Comparison of ENCODE assay signal across 28 mouse cellular contexts in genomic region chr9:40720881-40721280, GRCm38 (mm10). TPM values are rescaled to one million over a fixed set of nuclear protein-coding genes. Genes with fewer than 3 reads are reported as not detected.
DNase-seq lines count a peak whose midpoint lies in the region; ATAC-seq and TF ChIP-seq lines count a peak whose summit lies in the region.
"Had no signal": no experiment of that assay in that cellular context is flagged by ENCODE, and none has a peak within 500 bp of the region (broad histone marks: within the 10 kb centered on the region; RNA-seq: fewer than 3 reads in every experiment).

No protein-coding gene starts in this region.

- TF ChIP-seq CTCF in lung, postnatal 0 days (IDR thresholded peaks at IDR 0.05): no peak

- H3K9ac ChIP-seq in forebrain, embryonic 11.5 days (ENCODE audit: low read length): no peak overlapping the region
- H3K9ac ChIP-seq in hindbrain, embryonic 11.5 days (ENCODE audit: low read depth, low read length): no peak overlapping the region
- no peak overlapping the region for H3K9ac ChIP-seq in neural tube, embryonic 12.5 days
- no peak overlapping the region for H3K9ac ChIP-seq in lung, postnatal 0 days (replicated peaks; ENCODE audit: low read depth)
- H3K9ac ChIP-seq: liver, postnatal 0 days had no signal

- no peak overlapping the region for H3K27ac ChIP-seq in forebrain, embryonic 11.5 days (ENCODE audit: low read depth, low read length)
- H3K27ac ChIP-seq in forebrain, embryonic 10.5 days: no peak overlapping the region
- H3K27ac ChIP-seq in embryonic facial prominence, embryonic 10.5 days (replicated peaks): 0 out of 2 replicates have a peak overlapping the region, but pooled peaks have one; percentile 7
- H3K27ac ChIP-seq in hindbrain, embryonic 11.5 days (ENCODE audit: low read depth, low read length): 0 out of 2 replicates have a peak overlapping the region, but pooled peaks have one; percentile 30
- H3K27ac ChIP-seq in neural tube, embryonic 12.5 days: peak overlapping the region; percentile 38; the same call in 1 of the 2 replicates
- H3K27ac ChIP-seq in lung, postnatal 0 days (ENCODE audit: low read length): no peak overlapping the region
- H3K27ac ChIP-seq: heart, embryonic 10.5 days; limb, embryonic 10.5 days; stomach, postnatal 0 days had no signal

- DNase-seq in forebrain, embryonic 11.5 days (ENCODE audit: low spot score): no peak
- no peak for DNase-seq in forebrain, embryonic 10.5 days (ENCODE audit: extremely low spot score, low spot score)
- DNase-seq in embryonic facial prominence, embryonic 10.5 days (ENCODE audit: low spot score): no peak
- no peak for DNase-seq in hindbrain, embryonic 11.5 days (ENCODE audit: low spot score)
- no peak for DNase-seq in lung, postnatal 0 days (ENCODE audit: low spot score)
- no peak for DNase-seq in layer of hippocampus, adult 8-10 months (ENCODE audit: low spot score in 2 of 2)
- no peak for DNase-seq in thymus, postnatal 36 days
- DNase-seq: adrenal gland, postnatal 10 days; cerebellum, adult 9-11 months; kidney, adult 2 months; kidney, postnatal 14 days; liver, postnatal 0 days; right cerebral cortex, adult 18-20 months; thymus, postnatal 25 days had no signal

- H3K4me2 ChIP-seq in forebrain, embryonic 11.5 days (ENCODE audit: low read depth, low read length, severe bottlenecking): no peak overlapping the region
- H3K4me2 ChIP-seq in hindbrain, embryonic 11.5 days (replicated peaks; ENCODE audit: low read depth, low read length): no peak overlapping the region
- no peak overlapping the region for H3K4me2 ChIP-seq in neural tube, embryonic 12.5 days (replicated peaks)
- no peak overlapping the region for H3K4me2 ChIP-seq in lung, postnatal 0 days (replicated peaks; ENCODE audit: low read depth, low read length)

- no peak for TF ChIP-seq EP300 in lung, postnatal 0 days (IDR thresholded peaks at IDR 0.05)

- H3K4me3 ChIP-seq in forebrain, embryonic 11.5 days (ENCODE audit: low read depth, low read length): no peak overlapping the region
- no peak overlapping the region for H3K4me3 ChIP-seq in forebrain, embryonic 10.5 days
- no peak overlapping the region for H3K4me3 ChIP-seq in embryonic facial prominence, embryonic 10.5 days
- no peak overlapping the region for H3K4me3 ChIP-seq in hindbrain, embryonic 11.5 days (ENCODE audit: low read depth, low read length)
- no peak overlapping the region for H3K4me3 ChIP-seq in neural tube, embryonic 12.5 days
- H3K4me3 ChIP-seq in lung, postnatal 0 days (ENCODE audit: low read depth, low read length): no peak overlapping the region
- H3K4me3 ChIP-seq: heart, embryonic 10.5 days; limb, embryonic 10.5 days; myocyte had no signal

- H3K4me1 ChIP-seq in forebrain, embryonic 11.5 days (replicated peaks; ENCODE audit: control insufficient read depth, insufficient read depth, low read length): no peaks in the 10 kb centered on the region
- peaks cover 21% of the 10 kb centered on the region for H3K4me1 ChIP-seq in forebrain, embryonic 10.5 days
- peaks cover 57% of the 10 kb centered on the region for H3K4me1 ChIP-seq in embryonic facial prominence, embryonic 10.5 days
- peaks cover 5% of the 10 kb centered on the region; the same call in 1 of the 2 replicates for H3K4me1 ChIP-seq in hindbrain, embryonic 11.5 days (replicated peaks; ENCODE audit: control insufficient read depth, insufficient read depth, low read length)
- peaks cover 26% of the 10 kb centered on the region for H3K4me1 ChIP-seq in neural tube, embryonic 12.5 days
- H3K4me1 ChIP-seq in lung, postnatal 0 days (ENCODE audit: insufficient read depth, low read depth, low read length): no peaks in the 10 kb centered on the region

- 0 out of 2 replicates have a peak, but pooled peaks have one; percentile 33 for ATAC-seq in forebrain, embryonic 11.5 days (replicated peaks; ENCODE audit: low FRiP score)
- peak; percentile 74 for ATAC-seq in hindbrain, embryonic 11.5 days (ENCODE audit: low FRiP score)
- ATAC-seq in neural tube, embryonic 12.5 days (ENCODE audit: low FRiP score, low read depth): peak; percentile 78
- no peak for ATAC-seq in lung, postnatal 0 days
- ATAC-seq: CD4-positive, CD25-positive, alpha-beta regulatory T cell, adult 4 months; liver, postnatal 0 days; Patski had no signal

- WGBS in forebrain, embryonic 11.5 days: 57% methylated on average over 7 of the region's 7 CpGs
- 79% methylated on average over 7 of the region's 7 CpGs for WGBS in forebrain, embryonic 10.5 days
- WGBS in embryonic facial prominence, embryonic 10.5 days: 69% methylated on average over 7 of the region's 7 CpGs
- 48% methylated on average over 7 of the region's 7 CpGs for WGBS in hindbrain, embryonic 11.5 days
- WGBS in neural tube, embryonic 12.5 days: 20% methylated on average over 7 of the region's 7 CpGs
- 49% methylated on average over 7 of the region's 7 CpGs for WGBS in lung, postnatal 0 days

- no peaks in the 10 kb centered on the region for H3K9me3 ChIP-seq in forebrain, embryonic 11.5 days (ENCODE audit: control insufficient read depth, low read length)
- no peaks in the 10 kb centered on the region for H3K9me3 ChIP-seq in forebrain, embryonic 10.5 days
- H3K9me3 ChIP-seq in embryonic facial prominence, embryonic 10.5 days: no peaks in the 10 kb centered on the region
- H3K9me3 ChIP-seq in hindbrain, embryonic 11.5 days (ENCODE audit: control insufficient read depth, low read length): no peaks in the 10 kb centered on the region
- H3K9me3 ChIP-seq in neural tube, embryonic 12.5 days: no peaks in the 10 kb centered on the region
- H3K9me3 ChIP-seq in lung, postnatal 0 days (ENCODE audit: low read length): no peaks in the 10 kb centered on the region
- H3K9me3 ChIP-seq: heart, embryonic 10.5 days; limb, embryonic 10.5 days had no signal

- H3K27me3 ChIP-seq in forebrain, embryonic 11.5 days (ENCODE audit: control insufficient read depth, insufficient read depth, low read length): no peaks in the 10 kb centered on the region
- peaks cover 4% of the 10 kb centered on the region; the same call in 1 of the 2 replicates for H3K27me3 ChIP-seq in forebrain, embryonic 10.5 days (ENCODE audit: poor library complexity, severe bottlenecking)
- H3K27me3 ChIP-seq in embryonic facial prominence, embryonic 10.5 days (replicated peaks; ENCODE audit: low read depth, poor library complexity, severe bottlenecking): no peaks in the 10 kb centered on the region
- H3K27me3 ChIP-seq in hindbrain, embryonic 11.5 days (ENCODE audit: control insufficient read depth, insufficient read depth, low read length): no peaks in the 10 kb centered on the region
- H3K27me3 ChIP-seq in neural tube, embryonic 12.5 days (replicated peaks): no peaks in the 10 kb centered on the region
- no peaks in the 10 kb centered on the region for H3K27me3 ChIP-seq in lung, postnatal 0 days (replicated peaks; ENCODE audit: insufficient read depth, low read length)

- no peaks in the 10 kb centered on the region for H3K36me3 ChIP-seq in forebrain, embryonic 11.5 days (ENCODE audit: control insufficient read depth, insufficient read depth, low read length)
- H3K36me3 ChIP-seq in forebrain, embryonic 10.5 days (replicated peaks): no peaks in the 10 kb centered on the region
- H3K36me3 ChIP-seq in embryonic facial prominence, embryonic 10.5 days (replicated peaks): peaks cover 8% of the 10 kb centered on the region
- no peaks in the 10 kb centered on the region for H3K36me3 ChIP-seq in hindbrain, embryonic 11.5 days (ENCODE audit: control insufficient read depth, insufficient read depth, low read length)
- H3K36me3 ChIP-seq in neural tube, embryonic 12.5 days: no peaks in the 10 kb centered on the region
- no peaks in the 10 kb centered on the region for H3K36me3 ChIP-seq in lung, postnatal 0 days (ENCODE audit: insufficient read depth, low read length)
- H3K36me3 ChIP-seq: heart, embryonic 10.5 days had no signal

RNA-seq across cellular contexts. Expression of gene Clmp, which starts 35.1 kb away (rescaled TPM):
- polyA plus RNA-seq in forebrain, embryonic 11.5 days (2014; fragmentation: Nextera tagmentation; extraction: Ambion mirVana): 23.3 and 24.6 TPM in 2 replicates
- polyA plus RNA-seq in forebrain, embryonic 10.5 days (2016; fragmentation: Nextera tagmentation; extraction: Ambion mirVana): 14.7 and 15.4 TPM in 2 replicates
- polyA plus RNA-seq in embryonic facial prominence, embryonic 10.5 days (2016; fragmentation: Nextera tagmentation; extraction: Ambion mirVana): 35.5 and 45.6 TPM in 2 replicates
- polyA plus RNA-seq in hindbrain, embryonic 11.5 days (2014; fragmentation: Nextera tagmentation; extraction: Ambion mirVana): 44.1 and 45.6 TPM in 2 replicates
- polyA plus RNA-seq in neural tube, embryonic 12.5 days (2016; fragmentation: Nextera tagmentation; extraction: Ambion mirVana): 61.1 and 65.3 TPM in 2 replicates
- 11.9 and 12.5 TPM in 2 replicates for polyA plus RNA-seq in lung, postnatal 0 days (2015; fragmentation: Nextera tagmentation; extraction: Ambion mirVana)
- total RNA-seq in layer of hippocampus, adult 8-10 months (2022): 10 to 100 TPM; 24.3 to 28.4 (median 26.3) TPM

RNA-seq across cellular contexts. Expression of gene Gm21915, which starts 50.5 kb away (rescaled TPM):
- polyA plus RNA-seq in forebrain, embryonic 11.5 days (2014; fragmentation: Nextera tagmentation; extraction: Ambion mirVana): not detected in 2 replicates
- not detected in 2 replicates for polyA plus RNA-seq in forebrain, embryonic 10.5 days (2016; fragmentation: Nextera tagmentation; extraction: Ambion mirVana)
- not detected in 2 replicates for polyA plus RNA-seq in embryonic facial prominence, embryonic 10.5 days (2016; fragmentation: Nextera tagmentation; extraction: Ambion mirVana)
- not detected in 2 replicates for polyA plus RNA-seq in hindbrain, embryonic 11.5 days (2014; fragmentation: Nextera tagmentation; extraction: Ambion mirVana)
- polyA plus RNA-seq in neural tube, embryonic 12.5 days (2016; fragmentation: Nextera tagmentation; extraction: Ambion mirVana): not detected in 2 replicates
- not detected in 2 replicates for polyA plus RNA-seq in lung, postnatal 0 days (2015; fragmentation: Nextera tagmentation; extraction: Ambion mirVana)
- not detected for total RNA-seq in layer of hippocampus, adult 8-10 months (2022)
- total RNA-seq: adrenal gland, postnatal 10 days; gastrocnemius, postnatal 4 days; left cerebral cortex, adult 8-10 months; liver, adult 2 months; megakaryocyte-erythroid progenitor cell, adult 5-6 weeks had no signal
- polyA plus RNA-seq: CD4-positive, CD25-positive, alpha-beta regulatory T cell, adult 4 months; cortical plate, adult 2 months; embryonic facial prominence, embryonic 14.5 days; heart, embryonic 10.5 days; heart, postnatal 0 days; kidney, adult 2 months; limb, embryonic 10.5 days; liver, adult 2 months; liver, postnatal 0 days; myocyte; Patski; stomach, postnatal 0 days had no signal

Comparison
In these comparisons a context has a peak if more than half of its experiments do, and no peak if none do; other contexts are left out.
1. H3K27ac ChIP-seq: peak in embryonic facial prominence, embryonic 10.5 days (single experiment), hindbrain, embryonic 11.5 days (single experiment) and neural tube, embryonic 12.5 days (single experiment); none in forebrain, embryonic 11.5 days (single experiment), forebrain, embryonic 10.5 days (single experiment) and lung, postnatal 0 days (single experiment).